Mouse (Mus musculus) retina, embryonic 14.5 days (tissue): ENCODE results near the gene Osgin1.
A peak's percentile ranks its signal among the peaks of the same experiment; 100 is the strongest.

ENCODE experiments used
- DNase-seq: peaks from one replicate; pipeline ENCODE4 v3.0.0-alpha.2; 2015; ENCODE audit warnings: low spot score

Osgin1 gene

DNA sequence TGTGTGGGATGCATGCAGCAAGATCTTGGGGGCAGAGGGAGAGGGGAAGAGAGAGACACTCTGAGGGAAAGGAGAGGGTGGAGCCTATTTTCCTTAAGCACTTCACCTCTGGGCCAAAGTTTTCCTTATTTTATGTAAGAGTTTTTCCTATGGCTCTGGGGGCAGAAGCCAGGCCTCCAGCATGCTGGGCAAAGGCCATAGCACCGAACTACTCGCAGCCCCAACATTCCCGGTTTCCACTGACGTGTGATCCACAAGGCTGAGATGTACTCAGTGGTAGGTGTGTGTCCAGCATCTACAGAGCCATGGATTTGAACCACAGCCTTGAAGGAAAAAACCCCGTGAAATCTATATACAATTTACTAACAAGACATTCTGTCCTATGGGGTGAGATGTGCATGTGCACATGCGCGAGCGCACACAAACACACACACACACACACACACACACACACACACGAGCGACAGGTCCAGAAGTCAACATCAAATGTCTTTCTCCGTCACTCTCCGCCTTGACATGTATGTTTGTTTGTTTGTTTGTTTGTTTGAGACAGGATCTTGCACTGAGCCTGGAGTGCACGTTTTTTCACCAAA lies at the start of gene Osgin1:
TSS of gene Osgin1 (plus strand) at position 543 of the 593 bp plus-strand sequence.
- no peak for DNase-seq

- DNase-seq, result peak; percentile 87
Measured at GRCm38 (mm10) chr8:119384478-119384877, 49.4 kb upstream of the Osgin1 start.

- no peak for DNase-seq
Measured at GRCm38 (mm10) chr8:119385854-119386253, 48.1 kb upstream of the Osgin1 start.

DNA sequence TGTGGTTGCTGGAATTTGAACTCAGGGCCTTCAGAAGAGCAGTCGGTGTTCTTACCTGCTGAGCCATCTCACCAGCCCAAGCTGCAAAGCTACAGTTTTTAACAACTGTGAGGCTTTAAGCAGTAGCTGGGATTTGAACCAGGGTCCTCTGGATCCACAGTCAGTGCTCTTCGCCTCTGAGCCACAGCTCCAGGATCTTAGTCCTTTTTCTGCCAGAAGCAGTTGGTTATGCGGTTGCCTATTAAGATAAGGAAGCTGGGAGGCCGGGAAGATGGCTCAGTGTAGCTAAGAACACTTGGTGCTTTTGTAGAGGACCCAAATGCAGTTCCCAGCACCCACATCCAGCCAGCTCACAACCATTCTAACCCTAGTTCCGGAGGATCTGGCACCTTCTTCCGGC lies 46.9 kb upstream of the Osgin1 start:
- no peak for DNase-seq

DNA sequence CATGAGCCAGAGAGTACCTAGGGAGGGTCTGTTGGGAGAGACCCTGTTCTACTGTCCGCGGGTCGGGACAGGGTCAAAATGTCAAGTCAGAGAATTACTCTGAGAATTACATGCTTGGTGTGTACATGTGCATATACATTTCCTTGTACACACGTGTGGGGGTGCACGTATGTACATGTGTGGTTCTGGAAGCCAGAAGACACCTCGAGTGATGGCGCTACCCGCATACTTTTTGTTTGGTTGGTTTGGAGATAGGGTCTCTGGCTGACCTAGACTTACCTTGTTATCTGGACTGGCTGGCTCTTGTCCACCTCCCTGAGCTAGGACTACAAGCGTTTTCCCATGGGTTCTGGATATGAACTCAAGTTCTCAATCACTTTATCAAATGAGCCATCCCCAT lies 39.8 kb upstream of the Osgin1 start:
- peak; percentile 7 for DNase-seq

GRCm38 (mm10) chr8:119394524-119395026 lies 39.3 kb upstream of the Osgin1 start, which contains the start of gene Mlycd:
TSS of gene Mlycd (plus strand) at chr8:119394878.
- DNase-seq, result peak; percentile 95

- DNase-seq, result peak; percentile 55
Measured at GRCm38 (mm10) chr8:119395072-119395950, 38.6 kb upstream of the Osgin1 start.

GRCm38 (mm10) chr8:119398558-119398957 lies 35.4 kb upstream of the Osgin1 start:
- DNase-seq, result no peak

GRCm38 (mm10) chr8:119399255-119399654 lies 34.7 kb upstream of the Osgin1 start:
- no peak for DNase-seq

DNA sequence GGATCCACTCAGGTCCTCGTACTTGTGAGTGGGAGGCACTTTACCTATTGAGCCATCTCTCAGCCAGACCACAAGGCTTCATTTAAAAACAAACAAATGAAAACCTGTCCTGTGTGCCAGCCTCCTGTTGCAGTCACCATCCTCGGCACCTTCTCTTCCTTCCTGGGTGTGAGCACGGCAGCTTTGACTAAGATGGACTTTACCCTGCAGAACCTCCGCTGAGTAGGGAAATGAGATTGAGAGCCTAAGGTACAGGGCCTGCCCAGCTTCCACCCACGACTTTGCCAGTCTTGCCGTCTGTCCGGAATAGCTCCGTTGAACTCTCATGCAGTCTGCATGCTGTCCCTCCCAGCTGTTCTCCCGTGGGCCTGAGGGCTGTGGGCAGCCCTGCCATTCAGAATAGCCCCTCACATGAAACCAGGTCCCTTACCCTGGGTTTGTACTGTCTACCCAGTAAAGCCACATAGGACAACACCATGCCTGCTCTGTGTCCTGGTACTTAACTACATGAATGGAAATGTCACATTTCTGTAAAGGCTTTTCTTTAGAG lies 33.7 kb upstream of the Osgin1 start:
- no peak for DNase-seq

- DNase-seq, result no peak
Measured at GRCm38 (mm10) chr8:119400904-119401303, 33.0 kb upstream of the Osgin1 start.

- no peak for DNase-seq
Measured at GRCm38 (mm10) chr8:119403912-119404311, 30.0 kb upstream of the Osgin1 start.

GRCm38 (mm10) chr8:119404648-119405047 lies 29.3 kb upstream of the Osgin1 start:
- no peak for DNase-seq

GRCm38 (mm10) chr8:119408311-119408710 lies 25.6 kb upstream of the Osgin1 start:
- no peak for DNase-seq

GRCm38 (mm10) chr8:119412037-119412734 lies 21.7 kb upstream of the Osgin1 start:
- DNase-seq, result no peak

- DNase-seq, result peak; percentile 89
Measured at GRCm38 (mm10) chr8:119412735-119413498, 21.0 kb upstream of the Osgin1 start.

- DNase-seq, result no peak
Measured at GRCm38 (mm10) chr8:119413605-119414004, 20.3 kb upstream of the Osgin1 start.

DNA sequence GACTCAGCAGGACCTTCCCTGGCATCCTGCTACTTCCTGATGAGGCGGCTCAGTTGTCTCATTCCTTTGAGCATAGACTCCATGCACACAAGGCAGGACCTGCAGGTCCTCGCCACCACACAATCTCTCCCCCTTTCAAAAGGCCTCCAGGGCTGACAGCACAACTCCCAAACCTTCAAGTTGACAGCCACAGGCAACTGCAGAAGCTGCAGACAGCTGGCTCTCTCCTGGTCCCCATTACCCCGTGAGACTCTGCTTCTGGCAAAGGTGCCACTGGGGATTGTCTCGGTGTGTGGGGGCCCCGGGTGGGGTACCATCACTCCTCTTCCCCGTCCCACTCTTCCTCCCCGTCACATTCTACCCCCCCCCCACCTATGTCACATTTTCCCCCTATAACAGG lies 13.6 kb upstream of the Osgin1 start:
- no peak for DNase-seq

DNA sequence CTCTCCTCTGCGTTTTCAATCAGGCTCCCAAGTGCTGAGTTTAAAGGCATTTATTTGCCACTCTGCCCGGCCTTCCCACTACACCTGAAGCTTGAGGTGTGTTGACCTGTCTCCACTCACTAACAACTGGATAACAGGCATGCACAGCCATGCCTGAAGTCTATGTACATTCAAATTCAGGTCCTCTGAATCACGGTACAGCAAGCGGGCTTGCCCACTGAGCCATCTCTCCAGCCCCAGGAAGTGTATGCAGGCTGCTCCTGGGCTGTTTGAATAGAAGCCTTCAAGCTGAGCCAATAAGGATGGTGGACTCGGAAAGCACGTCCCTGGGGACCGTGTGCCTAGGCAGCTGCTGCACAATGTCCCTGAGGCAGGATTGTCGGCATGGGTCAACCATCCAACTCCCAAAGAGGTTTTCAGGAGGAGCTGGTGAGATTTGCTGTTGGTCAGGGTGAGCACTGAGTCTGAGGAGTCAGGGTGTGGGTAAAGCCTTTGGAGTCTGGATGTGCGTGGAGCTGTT lies 12.3 kb upstream of the Osgin1 start:
- DNase-seq, result no peak

GRCm38 (mm10) chr8:119422123-119422711 lies 11.7 kb upstream of the Osgin1 start:
- no peak for DNase-seq

GRCm38 (mm10) chr8:119423631-119424141 lies 10.2 kb upstream of the Osgin1 start:
- no peak for DNase-seq
